Mouse (Mus musculus) left cerebral cortex, postnatal 14 days (tissue): Measurements from ENCODE around the gene Asb8. TPM values are rescaled to one million over a fixed set of nuclear protein-coding genes. Genes with fewer than 3 reads are reported as not detected.

Experiments used
- DNase-seq, 2 experiments: peaks; one replicate each; pipeline ENCODE4 v3.0.0; 2021 to 2022; ENCODE audit warnings: low spot score in 2 of 2, mixed read lengths in 1 of 2
- intact Hi-C: fragments of 180-260 bp; cut with DNase I; formaldehyde crosslinking; loops from one replicate; pipeline ENCODE4 v1.15.1; 2025
- total RNA-seq, 2 experiments: library from RNA; stranded (reverse); gene quantifications; 2 replicates each; pipeline ENCODE4 v1.2.3; 2021

The Asb8 gene
- total RNA-seq, 2 experiments from 2014 or later: 43.4 to 45.4 TPM

GRCm38 (mm10) chr15:98133471-98133870 lies 32.0 kb downstream of the Asb8 start:
- DNase-seq: no peak

GRCm38 (mm10) chr15:98131942-98132655 lies 33.3 kb downstream of the Asb8 start:
- no peak for DNase-seq
- intact Hi-C loops: no loop called here

More at GRCm38 (mm10) chr15:98133471-98133870, 32.0 kb downstream of the Asb8 start:
- intact Hi-C loops: no loop called here

- no peak for DNase-seq
- intact Hi-C loops: no loop called here
Observed at GRCm38 (mm10) chr15:98131451-98131850, 34.0 kb downstream of the Asb8 start.

GRCm38 (mm10) chr15:98131001-98131400 lies 34.4 kb downstream of the Asb8 start:
- intact Hi-C loops: no loop called here
- no peak for DNase-seq

- intact Hi-C loops: no loop called here
- no peak for DNase-seq
Observed at GRCm38 (mm10) chr15:98120831-98121230, 44.6 kb downstream of the Asb8 start.

GRCm38 (mm10) chr15:98119363-98119762 lies 46.1 kb downstream of the Asb8 start:
- no peak for DNase-seq
- intact Hi-C loops: no loop called here

GRCm38 (mm10) chr15:98116287-98116686 lies 49.1 kb downstream of the Asb8 start:
- DNase-seq: no peak
- intact Hi-C loops: no loop called here

- no peak for DNase-seq
- intact Hi-C loops: no loop called here
Observed at GRCm38 (mm10) chr15:98115779-98116163, 49.7 kb downstream of the Asb8 start.

- intact Hi-C loops: no loop called here
- DNase-seq: no peak
Observed at GRCm38 (mm10) chr15:98114852-98115778, 50.3 kb downstream of the Asb8 start.

GRCm38 (mm10) chr15:98114098-98114851 lies 51.1 kb downstream of the Asb8 start:
- DNase-seq: no peak
- intact Hi-C loops: no loop called here

- intact Hi-C loops: no loop called here
- DNase-seq: no peak
Observed at GRCm38 (mm10) chr15:98111791-98112190, 53.6 kb downstream of the Asb8 start.

GRCm38 (mm10) chr15:98108297-98109152 lies 56.9 kb downstream of the Asb8 start:
- intact Hi-C loops: loop anchor here (2.0 to 5.0 kb wide), 2 partner anchors 16 to 39 kb away; partner anchors contain the start of genes Pfkm and Senp1
- DNase-seq: peak; percentile 88 to 90

GRCm38 (mm10) chr15:98107703-98108296 lies 57.6 kb downstream of the Asb8 start:
- intact Hi-C loops: loop anchor here (2.0 to 5.0 kb wide), 2 partner anchors 15 to 40 kb away; partner anchors contain the start of genes Pfkm and Senp1
- no peak for DNase-seq

GRCm38 (mm10) chr15:98107230-98107629 lies 58.2 kb downstream of the Asb8 start:
- intact Hi-C loops: loop anchor here (5.0 kb wide), 1 partner anchor 40 kb away; no protein-coding TSS in a partner anchor
- DNase-seq: no peak

GRCm38 (mm10) chr15:98106506-98106905 lies 58.9 kb downstream of the Asb8 start:
- intact Hi-C loops: loop anchor here (5.0 kb wide), 1 partner anchor 41 kb away; no protein-coding TSS in a partner anchor
- DNase-seq: no peak

GRCm38 (mm10) chr15:98102401-98102800 lies 63.0 kb downstream of the Asb8 start:
- no peak for DNase-seq
- intact Hi-C loops: no loop called here

GRCm38 (mm10) chr15:98098519-98098918 lies 66.9 kb downstream of the Asb8 start:
- intact Hi-C loops: no loop called here

GRCm38 (mm10) chr15:98096957-98097356 lies 68.5 kb downstream of the Asb8 start:
- intact Hi-C loops: no loop called here
- DNase-seq: no peak

More at GRCm38 (mm10) chr15:98098519-98098918, 66.9 kb downstream of the Asb8 start:
- no peak for DNase-seq
